Mouse (Mus musculus) inflammation-experienced regulatory T-cells, adult 6 months (primary cell): ENCODE results near the gene 4930412O13Rik. TPM values are rescaled to one million over a fixed set of nuclear protein-coding genes. Genes with fewer than 3 reads are reported as not detected.

Source experiments
- ATAC-seq: one replicate; pipeline ENCODE4 v1.8.0; 2017
- polyA plus RNA-seq, 3 experiments: library from polyadenylated mRNA; unstranded; fragments of 100-300 nt; shearing (Covaris generic); gene quantifications; one replicate each; pipeline ENCODE4 v1.2.1; 2017

The 4930412O13Rik gene
- polyA plus RNA-seq, 3 experiments from 2014 or later = not detected

GRCm38 (mm10) chr2:9881611-9882023 is 565 bp downstream of the 4930412O13Rik start:
- no peak for ATAC-seq

- ATAC-seq = no peak
These were observed 1.4 kb downstream of the 4930412O13Rik start for GRCm38 (mm10) chr2:9882371-9882925.

GRCm38 (mm10) chr2:9882926-9883802 is 2.1 kb downstream of the 4930412O13Rik start:
- ATAC-seq = no peak

- peak; percentile 21 for ATAC-seq
These were observed 2.9 kb downstream of the 4930412O13Rik start for GRCm38 (mm10) chr2:9883803-9884532.

GRCm38 (mm10) chr2:9884533-9885216 is 3.6 kb downstream of the 4930412O13Rik start:
- ATAC-seq = no peak

- no peak for ATAC-seq
These were observed 4.2 kb downstream of the 4930412O13Rik start for GRCm38 (mm10) chr2:9885217-9885770.

GRCm38 (mm10) chr2:9886031-9886430 is 5.0 kb downstream of the 4930412O13Rik start:
- ATAC-seq = no peak

- ATAC-seq = no peak
These were observed 6.0 kb downstream of the 4930412O13Rik start for GRCm38 (mm10) chr2:9886921-9887610.

GRCm38 (mm10) chr2:9887636-9888035 is 6.6 kb downstream of the 4930412O13Rik start:
- no peak for ATAC-seq

- peak; percentile 73 for ATAC-seq
These were observed 8.0 kb downstream of the 4930412O13Rik start, which contains the start of gene 9230102O04Rik for GRCm38 (mm10) chr2:9888913-9889650. Gene 9230102O04Rik (minus strand): TSS chr2:9889540.

GRCm38 (mm10) chr2:9889651-9890183 is 8.7 kb downstream of the 4930412O13Rik start, which contains the start of gene Gata3:
Gene Gata3 (minus strand): TSS chr2:9890034.
- ATAC-seq = no peak

- no peak for ATAC-seq
These were observed 9.2 kb downstream of the 4930412O13Rik start for GRCm38 (mm10) chr2:9890251-9890650.

- no peak for ATAC-seq
These were observed 9.9 kb downstream of the 4930412O13Rik start for GRCm38 (mm10) chr2:9890906-9891305.

- no peak for ATAC-seq
These were observed 11.5 kb downstream of the 4930412O13Rik start for GRCm38 (mm10) chr2:9892541-9892940.

- ATAC-seq = no peak
These were observed 12.4 kb downstream of the 4930412O13Rik start for GRCm38 (mm10) chr2:9893272-9893953.

GRCm38 (mm10) chr2:9894836-9895593 is 14.0 kb downstream of the 4930412O13Rik start:
- ATAC-seq = no peak

GRCm38 (mm10) chr2:9896097-9896770 is 15.2 kb downstream of the 4930412O13Rik start:
- ATAC-seq = no peak

- no peak for ATAC-seq
These were observed 16.8 kb downstream of the 4930412O13Rik start for GRCm38 (mm10) chr2:9897846-9898245.
